Mouse (Mus musculus): ENCODE results near the gene Ift122. TPM values are rescaled to one million over a fixed set of nuclear protein-coding genes. Genes with fewer than 3 reads are reported as not detected.
"Not testable (repeated sequence)": the region's sequence is repeated elsewhere in the genome, so short reads cannot be mapped to it uniquely, and the experiment has no call there.

The Ift122 gene
- polyA plus RNA-seq, 1 experiment = 3.7 TPM

GRCm38 (mm10) chr6:115838745-115839144 is 14.5 kb upstream of the Ift122 start:
- DNase-seq (ENCODE audit: low read depth, low spot score) = no peak
- WGBS = 72% methylated on average over 5 of the region's 5 CpGs

DNA sequence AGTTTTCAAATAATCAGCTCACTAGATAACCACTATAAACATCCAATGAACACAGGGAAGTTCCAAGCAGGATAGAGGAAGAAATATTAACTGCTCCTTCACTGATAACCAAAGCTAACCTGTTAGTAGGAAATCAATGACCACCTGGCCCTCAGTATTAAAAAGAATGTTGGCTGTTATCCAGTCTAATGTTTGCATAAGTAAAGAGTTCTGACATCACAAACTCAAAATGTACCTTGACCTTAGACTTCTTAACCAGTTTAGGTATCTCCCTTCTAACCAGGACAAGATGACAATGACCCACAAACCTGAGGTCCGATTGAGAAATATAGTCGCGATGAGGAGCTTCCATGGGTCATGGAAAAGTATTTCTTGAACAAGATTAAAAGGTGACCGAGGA is 8.3 kb upstream of the Ift122 start:
- WGBS = 92% methylated on average over 4 of the region's 4 CpGs

GRCm38 (mm10) chr6:115846640-115847411 is 6.4 kb upstream of the Ift122 start:
- no peak for DNase-seq (ENCODE audit: low read depth, low spot score)
- WGBS = 24% methylated on average over 8 of the region's 8 CpGs

More for the DNA sequence above, 8.3 kb upstream of the Ift122 start:
- DNase-seq (ENCODE audit: low read depth, low spot score) = no peak

- DNase-seq (ENCODE audit: low read depth, low spot score) = no peak
- 88% methylated on average over 10 of the region's 10 CpGs for WGBS
These were observed 4.5 kb upstream of the Ift122 start for GRCm38 (mm10) chr6:115848598-115849304.

DNA sequence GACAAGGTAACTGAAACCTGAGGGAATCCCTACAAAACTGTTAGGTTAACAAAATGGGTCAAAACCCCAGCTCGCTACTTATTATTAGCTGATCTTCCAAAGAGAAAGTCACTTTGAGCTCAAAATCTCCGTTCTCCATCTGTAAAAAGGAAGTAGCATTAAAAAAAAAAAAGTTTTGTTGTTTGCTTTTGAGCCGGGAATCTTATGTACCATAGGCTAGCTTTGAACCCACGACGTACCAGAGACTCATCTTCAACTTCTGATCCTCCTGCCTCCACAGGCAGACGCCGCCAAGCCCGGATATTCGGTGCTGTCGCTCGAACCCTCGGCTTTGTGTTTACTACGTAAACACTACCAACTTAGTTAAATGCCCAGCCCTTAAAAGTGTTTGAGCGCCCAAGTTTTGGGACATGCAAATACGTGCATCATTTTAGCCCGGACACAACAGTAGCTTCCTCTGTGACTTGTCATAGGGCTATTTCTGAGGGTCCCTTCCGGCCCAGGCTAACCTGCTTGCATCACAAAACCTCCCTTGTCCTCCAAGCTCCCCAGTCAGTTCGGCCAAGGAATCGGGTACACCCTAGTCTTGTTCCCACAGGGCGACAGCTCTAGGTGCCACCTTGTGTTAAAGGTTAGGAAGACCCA is 702 bp upstream of the Ift122 start:
- DNase-seq (ENCODE audit: low read depth, low spot score) = no peak
- WGBS = 4% methylated on average over 20 of the region's 20 CpGs

DNA sequence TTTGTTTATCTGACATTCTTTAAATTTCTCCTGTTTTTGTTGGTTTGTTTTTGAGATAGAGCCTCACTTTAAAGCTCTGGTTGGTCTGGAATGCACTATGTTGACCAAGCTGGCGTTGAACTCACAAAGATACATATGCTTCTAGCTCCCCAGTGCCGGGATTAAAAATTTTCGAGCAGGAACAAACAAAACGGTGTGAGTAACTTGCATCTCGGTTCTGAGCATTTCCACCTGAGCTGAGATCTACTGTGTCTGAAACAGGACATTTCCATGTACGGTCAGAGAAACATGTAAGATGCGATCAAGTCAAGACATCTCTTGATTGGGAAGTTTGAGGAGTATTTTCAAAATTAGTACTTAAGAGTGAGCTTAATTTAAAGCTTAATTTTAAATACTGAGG is 715 bp downstream of the Ift122 start:
- WGBS = 43% methylated on average over 7 of the region's 7 CpGs

DNA sequence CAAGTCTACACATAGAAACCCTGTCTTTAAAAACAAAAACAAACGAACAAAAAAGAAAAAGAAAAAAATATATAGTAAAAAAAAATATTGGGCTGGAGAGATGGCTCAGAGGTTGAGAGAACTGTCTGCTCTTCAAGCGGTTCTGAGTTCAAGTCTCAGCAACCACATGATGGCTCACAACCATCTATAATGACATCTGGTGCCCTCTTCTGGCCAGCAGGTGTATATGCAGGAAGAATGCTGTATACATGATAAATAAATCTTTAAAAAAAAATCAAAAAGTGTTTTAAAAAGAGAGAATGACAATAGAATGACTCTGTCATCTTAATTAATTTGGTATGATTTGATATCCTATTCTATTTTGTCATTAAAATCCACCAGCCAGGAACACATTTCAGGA is 1.2 kb downstream of the Ift122 start:
- no peak for DNase-seq (ENCODE audit: low read depth, low spot score)
- WGBS = 70% methylated on average over 2 of the region's 2 CpGs

More for the DNA sequence above, 715 bp downstream of the Ift122 start:
- no peak for DNase-seq (ENCODE audit: low read depth, low spot score)

DNA sequence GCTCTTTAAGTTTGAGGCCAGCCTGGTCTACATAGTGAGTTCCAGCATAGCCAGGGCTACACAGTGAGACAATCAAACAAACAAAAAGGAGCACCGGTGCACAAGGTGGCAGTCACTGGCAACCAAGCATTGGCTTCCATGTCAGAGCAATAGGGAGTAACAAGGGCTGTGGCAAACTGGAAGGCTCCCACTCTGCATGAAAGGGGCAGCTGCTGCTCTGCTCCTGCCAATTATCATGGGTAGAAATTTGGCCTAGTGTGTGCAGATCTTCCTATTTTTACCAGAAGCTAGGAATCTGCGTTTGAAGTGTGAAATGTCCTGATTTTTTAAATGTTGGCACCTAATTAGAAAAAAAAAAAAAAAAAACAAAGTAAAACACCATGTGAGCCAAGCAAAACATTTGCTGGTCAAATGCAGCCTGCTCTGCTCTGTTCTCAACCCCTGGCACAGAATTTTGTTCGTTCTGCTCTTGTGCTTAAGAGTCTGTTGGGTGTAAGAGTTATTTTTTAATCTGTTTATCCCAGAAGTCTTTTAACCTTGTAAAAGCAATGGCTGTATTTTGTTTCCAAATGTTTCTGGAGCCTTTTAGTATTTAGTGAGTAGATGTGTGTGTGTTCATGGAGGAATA is 2.6 kb downstream of the Ift122 start:
- WGBS = 75% methylated on average over 3 of the region's 3 CpGs
- no peak for DNase-seq (ENCODE audit: low read depth, low spot score)

DNA sequence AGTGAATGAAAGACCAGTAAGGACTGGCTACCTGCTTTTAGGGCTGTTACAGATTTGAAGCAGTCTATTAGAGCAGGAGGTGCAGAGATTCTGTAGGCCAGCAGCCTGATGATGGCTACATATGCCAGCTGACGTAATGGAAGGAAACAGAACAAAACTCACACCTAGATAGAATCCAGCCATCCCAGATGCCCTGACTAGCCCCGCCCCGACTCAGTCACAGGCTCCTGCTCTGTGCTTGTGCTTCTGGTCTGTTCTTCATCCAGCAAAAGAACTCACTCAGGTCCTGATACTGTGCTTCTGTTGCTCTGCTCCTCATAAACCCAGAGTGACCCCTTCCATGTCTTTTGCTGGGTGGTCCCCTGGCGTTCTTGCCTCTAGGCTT is 3.1 kb downstream of the Ift122 start:
- 67% methylated on average over 4 of the region's 4 CpGs for WGBS
- no peak for DNase-seq (ENCODE audit: low read depth, low spot score)

GRCm38 (mm10) chr6:115859258-115859657 is 6.0 kb downstream of the Ift122 start:
- no peak for DNase-seq (ENCODE audit: low read depth, low spot score)
- 37% methylated on average over 4 of the region's 4 CpGs for WGBS

- DNase-seq (ENCODE audit: low read depth, low spot score) = no peak
- 44% methylated on average over 7 of the region's 7 CpGs for WGBS
These were observed 6.8 kb downstream of the Ift122 start for GRCm38 (mm10) chr6:115860027-115860556.

- DNase-seq (ENCODE audit: low read depth, low spot score) = no peak
- WGBS = 55% methylated on average over 7 of the region's 7 CpGs
These were observed 10.1 kb downstream of the Ift122 start for GRCm38 (mm10) chr6:115863340-115863841.

DNA sequence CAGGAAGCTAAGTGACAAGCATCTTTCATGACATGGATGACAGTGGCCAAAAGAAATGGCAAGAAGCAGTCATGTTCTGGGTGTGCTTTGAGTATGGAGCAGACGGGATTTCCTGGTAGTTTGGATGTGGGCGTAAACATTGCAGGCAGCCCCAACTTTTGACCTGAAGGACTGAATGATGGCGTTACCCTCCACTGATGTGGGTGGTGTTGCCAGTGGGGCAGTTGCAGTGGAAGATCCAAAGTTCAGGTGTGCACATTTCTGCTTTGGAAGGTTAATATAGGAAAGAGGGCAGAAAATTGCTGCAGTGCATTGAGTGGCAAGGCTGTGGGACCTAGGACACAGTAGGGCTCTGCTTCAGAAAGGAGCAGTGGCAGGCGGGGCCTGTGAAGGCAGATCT is 12.0 kb downstream of the Ift122 start:
- 83% methylated on average over 4 of the region's 4 CpGs for WGBS
- DNase-seq (ENCODE audit: low read depth, low spot score) = no peak

- DNase-seq (ENCODE audit: low read depth, low spot score) = not testable (repeated sequence)
These were observed 13.9 kb downstream of the Ift122 start for GRCm38 (mm10) chr6:115867157-115867556.

DNA sequence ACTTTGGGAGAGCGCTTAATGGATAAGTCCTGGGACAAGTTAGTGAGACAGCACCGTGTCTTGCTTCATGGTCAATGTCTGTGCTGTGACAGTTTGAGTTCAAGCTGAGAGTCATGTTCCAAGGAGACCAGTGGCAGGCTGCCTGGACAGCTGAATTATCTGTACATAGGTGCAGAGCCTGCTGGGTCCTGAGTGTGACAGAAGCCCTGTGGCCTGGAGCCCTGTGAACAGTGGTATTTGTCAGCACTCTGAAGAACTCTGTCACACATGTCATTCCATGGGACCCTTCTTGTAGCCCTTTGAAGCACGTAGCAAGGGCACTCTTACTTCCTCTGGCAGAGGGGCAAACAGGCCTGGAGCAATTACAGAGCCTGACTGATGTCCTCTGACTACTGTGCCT is 18.0 kb downstream of the Ift122 start:
- no CpG with 5 or more reads among the region's 3 CpGs for WGBS
- DNase-seq (ENCODE audit: low read depth, low spot score) = not testable (repeated sequence)

More at GRCm38 (mm10) chr6:115867157-115867556, 13.9 kb downstream of the Ift122 start:
- WGBS = no CpG with 5 or more reads among the region's 3 CpGs

- WGBS = 70% methylated on average over 2 of the region's 2 CpGs
- DNase-seq (ENCODE audit: low read depth, low spot score) = no peak
These were observed 24.0 kb downstream of the Ift122 start for GRCm38 (mm10) chr6:115877239-115877638.

DNA sequence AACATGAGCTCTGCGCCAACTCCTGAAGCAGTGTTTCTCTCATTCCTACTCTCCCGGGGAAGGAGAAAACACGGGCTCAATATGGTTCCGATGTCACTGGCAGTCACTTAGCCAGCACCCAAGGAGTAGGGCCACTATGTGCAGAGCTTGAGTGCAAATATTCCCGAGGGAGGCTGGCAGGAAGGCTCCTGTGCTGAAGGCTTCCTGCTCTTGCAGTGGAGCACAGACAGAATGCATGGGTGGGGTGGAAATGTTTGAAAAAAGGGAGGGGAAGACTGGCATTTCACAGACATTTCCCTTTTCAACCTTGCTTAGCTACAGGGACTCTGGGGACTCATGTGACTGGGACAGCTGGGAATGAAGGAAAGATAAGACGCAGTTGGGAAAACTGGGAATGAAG is 25.4 kb downstream of the Ift122 start:
- WGBS = 59% methylated on average over 6 of the region's 6 CpGs
- no peak for DNase-seq (ENCODE audit: low read depth, low spot score)

GRCm38 (mm10) chr6:115879736-115880135 is 26.5 kb downstream of the Ift122 start:
- no peak for DNase-seq (ENCODE audit: low read depth, low spot score)
- 70% methylated on average over 6 of the region's 6 CpGs for WGBS

- no peak for DNase-seq (ENCODE audit: low read depth, low spot score)
- 88% methylated on average over 8 of the region's 8 CpGs for WGBS
These were observed 27.5 kb downstream of the Ift122 start for GRCm38 (mm10) chr6:115880751-115881150.

DNA sequence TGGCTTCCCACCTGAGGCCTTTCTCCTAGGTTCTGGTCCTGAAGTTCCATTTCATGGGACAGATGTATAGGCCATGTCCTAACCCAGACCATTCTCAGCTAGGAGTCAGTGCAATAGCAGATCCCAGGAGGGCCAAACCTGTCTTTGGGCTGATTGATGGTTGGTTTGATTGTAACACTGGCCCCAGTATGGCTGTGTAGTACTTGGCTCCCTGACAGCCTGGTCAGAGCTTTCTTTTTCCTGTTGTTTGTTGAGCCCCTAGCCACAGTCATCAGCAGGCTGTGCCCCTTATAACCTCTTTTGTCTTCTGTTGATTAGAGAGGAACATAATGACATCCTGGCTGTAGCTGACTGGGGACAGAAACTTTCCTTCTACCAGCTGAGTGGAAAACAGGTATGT is 30.7 kb downstream of the Ift122 start:
- DNase-seq (ENCODE audit: low read depth, low spot score) = no peak
